Mouse (Mus musculus): ENCODE data around the gene Wfdc2. TPM values are rescaled to one million over a fixed set of nuclear protein-coding genes. Genes with fewer than 3 reads are reported as not detected.
A peak's percentile ranks its signal among the peaks of the same experiment; 100 is the strongest.
"Not testable (repeated sequence)": the region's sequence is repeated elsewhere in the genome, so short reads cannot be mapped to it uniquely, and the experiment has no call there.

Wfdc2 gene
- polyA plus RNA-seq, 1 experiment from 2014 or later: 3.2 TPM

DNA sequence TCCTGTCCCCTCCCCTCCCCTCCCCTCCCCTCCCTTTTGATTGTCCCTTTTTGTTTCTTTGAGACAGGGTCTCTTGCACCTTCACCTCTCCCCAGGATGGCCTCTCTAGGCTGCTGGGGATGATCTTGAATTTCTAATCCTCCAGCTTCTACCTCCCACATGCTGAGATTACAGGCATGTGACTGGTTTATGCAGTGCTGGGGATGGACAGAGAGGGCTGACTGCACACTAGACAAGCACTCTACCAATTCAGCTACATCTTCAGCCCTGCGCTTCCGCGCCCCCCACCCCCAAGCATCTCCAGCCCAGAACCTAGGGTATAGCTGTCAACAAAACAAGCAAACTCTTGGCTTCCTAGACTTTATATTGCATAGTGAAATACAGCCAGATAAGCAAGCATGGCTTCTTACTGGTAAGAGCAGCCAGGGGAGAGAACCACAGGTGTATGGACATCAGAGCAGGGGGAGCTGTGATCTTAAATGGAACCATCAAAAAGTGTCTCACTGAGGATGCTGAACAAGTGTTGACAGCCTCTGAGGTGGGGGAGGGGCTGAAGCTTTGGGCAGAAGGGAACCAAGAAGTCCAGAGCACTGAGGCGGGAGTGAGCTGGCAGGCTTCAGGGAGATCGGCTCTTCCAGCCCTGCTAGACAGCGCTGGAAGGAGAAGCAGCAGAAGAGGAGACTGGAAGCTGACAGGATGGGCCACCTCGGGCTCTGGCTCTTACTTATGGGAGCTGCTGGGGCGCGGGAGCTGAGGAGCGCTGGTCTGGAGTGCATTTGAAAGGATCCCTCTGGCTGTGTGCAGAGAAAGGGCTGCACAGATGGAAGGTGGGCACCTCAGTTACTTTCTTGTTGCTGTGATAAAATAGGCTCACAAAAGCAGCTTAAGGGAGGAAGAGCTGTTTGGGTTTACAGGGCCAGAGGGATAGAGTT is 12.0 kb upstream of the Wfdc2 start:
- Histone ChIP-seq H3K4me3 (no peak overlapping the region), H3K4me2 (no peak overlapping the region), H3K9me3 (replicated peaks) (no peaks in the 10 kb centered on the region), H3K27me3 (replicated peaks) (peaks cover 28% of the 10 kb centered on the region), H3K9ac (no peak overlapping the region), H3K36me3 (no peaks in the 10 kb centered on the region), H3K27ac (no peak overlapping the region), H3K4me1 (no peaks in the 10 kb centered on the region)
- 14% methylated on average over 10 of the region's 10 CpGs for WGBS (ENCODE audit: insufficient replicate concordance)
- ATAC-seq: no peak

- no peaks in the 10 kb centered on the region for H3K9me3 ChIP-seq (replicated peaks)
- H3K4me1 ChIP-seq: no peaks in the 10 kb centered on the region
- no peak overlapping the region for H3K9ac ChIP-seq
- 27% methylated on average over 2 of the region's 2 CpGs for WGBS (ENCODE audit: insufficient replicate concordance)
- no peak for ATAC-seq
- H3K27me3 ChIP-seq (replicated peaks): peaks cover 28% of the 10 kb centered on the region
- H3K4me3 ChIP-seq: no peak overlapping the region
- H3K27ac ChIP-seq: no peak overlapping the region
- H3K36me3 ChIP-seq: no peaks in the 10 kb centered on the region
- H3K4me2 ChIP-seq: no peak overlapping the region
These were observed 11.3 kb upstream of the Wfdc2 start for GRCm38 (mm10) chr2:164550895-164551269.

- H3K36me3 ChIP-seq: no peaks in the 10 kb centered on the region
- peaks cover 28% of the 10 kb centered on the region for H3K27me3 ChIP-seq (replicated peaks)
- H3K4me1 ChIP-seq: no peaks in the 10 kb centered on the region
- no peaks in the 10 kb centered on the region for H3K9me3 ChIP-seq (replicated peaks)
- no peak overlapping the region for H3K4me3 ChIP-seq
- H3K4me2 ChIP-seq: no peak overlapping the region
- H3K9ac ChIP-seq: no peak overlapping the region
- 67% methylated on average over 9 of the region's 9 CpGs for whole genome bisulfite sequencing (ENCODE audit: insufficient replicate concordance)
- H3K27ac ChIP-seq: no peak overlapping the region
- no peak for ATAC-seq
These were observed 10.7 kb upstream of the Wfdc2 start for GRCm38 (mm10) chr2:164551502-164551901.

GRCm38 (mm10) chr2:164558426-164558825 is 3.8 kb upstream of the Wfdc2 start:
- Histone ChIP-seq H3K4me1 (0 out of 2 replicates have a peak, but pooled peaks cover 6% of the 10 kb centered on the region), H3K27ac (no peak overlapping the region), H3K36me3 (no peaks in the 10 kb centered on the region), H3K9me3 (replicated peaks) (no peaks in the 10 kb centered on the region), H3K4me3 (no peak overlapping the region), H3K9ac (no peak overlapping the region), H3K27me3 (replicated peaks) (peaks cover 27% of the 10 kb centered on the region), H3K4me2 (no peak overlapping the region)
- WGBS (ENCODE audit: insufficient replicate concordance): 70% methylated on average over 8 of the region's 8 CpGs
- ATAC-seq: no peak

DNA sequence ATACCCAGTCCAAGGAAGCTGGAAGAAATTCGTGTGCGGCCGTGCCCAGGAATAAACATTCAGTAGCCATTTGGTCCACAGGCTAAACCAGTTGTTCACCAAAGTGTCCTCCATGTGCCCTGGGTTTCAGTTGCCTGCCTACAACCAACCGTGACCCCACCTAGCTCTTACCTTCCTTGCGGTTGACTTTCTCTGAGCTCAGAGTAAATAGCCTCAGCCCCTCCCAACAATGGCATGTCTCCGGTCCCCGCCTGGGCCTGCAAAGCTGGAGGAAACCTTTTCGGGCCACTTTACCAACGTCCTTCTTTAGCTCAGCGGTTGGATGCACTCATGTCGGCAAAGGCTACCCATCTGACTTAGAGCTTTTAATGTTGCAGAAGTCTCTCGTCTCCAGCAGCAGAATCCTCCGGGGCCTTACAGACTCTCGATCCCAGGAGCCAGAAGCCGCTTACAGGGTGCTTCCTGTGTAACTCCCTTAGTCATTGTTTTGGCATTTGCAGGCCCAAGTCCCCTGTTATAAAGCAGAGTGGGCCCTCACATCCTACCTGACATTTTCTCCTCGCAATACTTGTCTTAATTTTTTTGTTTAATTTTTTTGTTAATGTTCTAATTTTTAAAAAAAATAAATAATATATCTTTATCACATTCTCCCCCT is 3.1 kb upstream of the Wfdc2 start:
- no peak for ATAC-seq
- H3K27ac ChIP-seq: no peak overlapping the region
- H3K4me1 ChIP-seq: 0 out of 2 replicates have a peak, but pooled peaks cover 6% of the 10 kb centered on the region
- no peak overlapping the region for H3K4me3 ChIP-seq
- 20% methylated on average over 16 of the region's 16 CpGs for WGBS (ENCODE audit: insufficient replicate concordance)
- peaks cover 34% of the 10 kb centered on the region for H3K27me3 ChIP-seq (replicated peaks)
- H3K9me3 ChIP-seq (replicated peaks): no peaks in the 10 kb centered on the region
- no peaks in the 10 kb centered on the region for H3K36me3 ChIP-seq
- 0 out of 2 replicates have a peak overlapping the region, but pooled peaks have one; percentile 1 for H3K4me2 ChIP-seq
- no peak overlapping the region for H3K9ac ChIP-seq

GRCm38 (mm10) chr2:164560106-164560505 is 2.1 kb upstream of the Wfdc2 start:
- 84% methylated on average over 8 of the region's 8 CpGs for WGBS (ENCODE audit: insufficient replicate concordance)
- Histone ChIP-seq H3K36me3 (no peaks in the 10 kb centered on the region), H3K27me3 (replicated peaks) (peaks cover 44% of the 10 kb centered on the region), H3K27ac (no peak overlapping the region), H3K4me3 (no peak overlapping the region), H3K4me1 (0 out of 2 replicates have a peak, but pooled peaks cover 6% of the 10 kb centered on the region), H3K9ac (no peak overlapping the region), H3K4me2 (no peak overlapping the region), H3K9me3 (replicated peaks) (no peaks in the 10 kb centered on the region)
- ATAC-seq: no peak

- Histone ChIP-seq H3K9me3 (replicated peaks) (0 out of 2 replicates have a peak, but pooled peaks cover 5% of the 10 kb centered on the region), H3K27me3 (replicated peaks) (peaks cover 50% of the 10 kb centered on the region), H3K36me3 (no peaks in the 10 kb centered on the region), H3K4me1 (0 out of 2 replicates have a peak, but pooled peaks cover 6% of the 10 kb centered on the region), H3K9ac (peak overlapping the region; percentile 15; the same call in 1 of the 2 replicates), H3K27ac (no peak overlapping the region), H3K4me3 (peak overlapping the region; percentile 40), H3K4me2 (peak overlapping the region; percentile 66)
- 2% methylated on average over 32 of the region's 32 CpGs for WGBS (ENCODE audit: insufficient replicate concordance)
- ATAC-seq: no peak
These were observed 1.3 kb downstream of the Wfdc2 start for GRCm38 (mm10) chr2:164563339-164564038.

DNA sequence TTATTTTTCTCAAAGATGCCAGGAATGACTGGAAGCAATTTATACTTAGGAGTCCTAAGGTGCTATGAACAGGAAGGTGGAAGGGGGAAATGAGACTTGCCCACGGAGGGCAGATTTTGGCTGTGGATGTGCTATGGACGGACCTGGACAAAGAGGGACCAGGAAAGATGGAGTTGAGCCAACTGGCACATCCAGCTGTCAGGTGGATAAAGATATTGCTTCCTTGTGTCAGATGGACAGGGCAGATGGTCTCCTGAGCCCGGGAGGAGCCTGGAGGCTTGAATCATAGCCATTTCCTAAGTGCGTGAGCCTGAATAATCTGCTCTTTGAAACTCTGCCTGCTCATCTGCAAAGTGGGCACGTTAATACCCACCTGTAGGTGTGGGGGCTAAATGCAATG is 2.1 kb downstream of the Wfdc2 start:
- no peaks in the 10 kb centered on the region for H3K36me3 ChIP-seq
- H3K9ac ChIP-seq: no peak overlapping the region
- H3K4me2 ChIP-seq: no peak overlapping the region
- no peaks in the 10 kb centered on the region for H3K4me1 ChIP-seq
- H3K9me3 ChIP-seq (replicated peaks): 0 out of 2 replicates have a peak, but pooled peaks cover 5% of the 10 kb centered on the region
- no peak overlapping the region for H3K4me3 ChIP-seq
- WGBS (ENCODE audit: insufficient replicate concordance): 42% methylated on average over 5 of the region's 5 CpGs
- no peak for ATAC-seq
- H3K27me3 ChIP-seq (replicated peaks): peaks cover 50% of the 10 kb centered on the region
- no peak overlapping the region for H3K27ac ChIP-seq

GRCm38 (mm10) chr2:164566997-164567396 is 4.8 kb downstream of the Wfdc2 start:
- Histone ChIP-seq H3K4me1 (no peaks in the 10 kb centered on the region), H3K9me3 (replicated peaks) (0 out of 2 replicates have a peak, but pooled peaks cover 5% of the 10 kb centered on the region), H3K4me3 (no peak overlapping the region), H3K4me2 (no peak overlapping the region), H3K9ac (no peak overlapping the region), H3K27me3 (replicated peaks) (peaks cover 38% of the 10 kb centered on the region), H3K36me3 (no peaks in the 10 kb centered on the region), H3K27ac (no peak overlapping the region)
- WGBS (ENCODE audit: insufficient replicate concordance): 60% methylated on average over 2 of the region's 2 CpGs
- no peak for ATAC-seq

GRCm38 (mm10) chr2:164567460-164567859 is 5.2 kb downstream of the Wfdc2 start:
- H3K9me3 ChIP-seq (replicated peaks): 0 out of 2 replicates have a peak, but pooled peaks cover 5% of the 10 kb centered on the region
- H3K4me2 ChIP-seq: no peak overlapping the region
- no peak overlapping the region for H3K4me3 ChIP-seq
- H3K4me1 ChIP-seq: no peaks in the 10 kb centered on the region
- 69% methylated on average over 5 of the region's 5 CpGs for WGBS (ENCODE audit: insufficient replicate concordance)
- no peak overlapping the region for H3K9ac ChIP-seq
- peaks cover 33% of the 10 kb centered on the region for H3K27me3 ChIP-seq (replicated peaks)
- H3K27ac ChIP-seq: no peak overlapping the region
- ATAC-seq: no peak
- no peaks in the 10 kb centered on the region for H3K36me3 ChIP-seq

DNA sequence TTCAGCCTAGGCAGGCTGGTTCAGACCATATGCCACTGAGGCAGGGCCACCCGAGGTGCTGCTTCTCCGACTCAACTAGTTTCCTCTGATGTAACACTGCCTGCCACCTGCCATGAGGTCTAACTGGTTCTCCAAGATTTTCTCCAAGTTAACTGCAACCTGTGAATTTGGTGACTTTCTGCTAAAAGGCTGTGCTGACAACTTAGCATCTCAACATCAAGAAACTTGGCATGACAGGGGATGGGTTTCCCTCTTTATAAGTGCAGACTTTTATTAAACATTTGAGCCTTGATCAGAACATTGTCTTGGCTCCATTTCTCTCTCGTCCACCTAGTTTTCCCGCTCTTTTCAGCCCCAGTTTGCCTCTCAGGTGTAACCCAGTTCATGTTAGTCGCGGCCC is 11.1 kb downstream of the Wfdc2 start, which contains the start of gene Spint3:
TSS of gene Spint3 (minus strand) at position 101 of the 400 bp plus-strand sequence.
- 67% methylated on average over 6 of the region's 6 CpGs for WGBS (ENCODE audit: insufficient replicate concordance)
- not testable (repeated sequence) for H3K27me3 ChIP-seq (replicated peaks); H3K9ac ChIP-seq; H3K36me3 ChIP-seq; H3K4me3 ChIP-seq; H3K4me1 ChIP-seq; H3K9me3 ChIP-seq (replicated peaks); H3K4me2 ChIP-seq; ATAC-seq; H3K27ac ChIP-seq

Measured in liver, embryonic 12.5 days (tissue).